Comparison of ENCODE assay signal across 17 mouse cellular contexts in genomic region chr12:100789981-100790550, GRCm38 (mm10). TPM values are rescaled to one million over a fixed set of nuclear protein-coding genes. Genes with fewer than 3 reads are reported as not detected.
DNase-seq lines count a peak whose midpoint lies in the region; ATAC-seq and TF ChIP-seq lines count a peak whose summit lies in the region.
"Had no signal": no experiment of that assay in that cellular context is flagged by ENCODE, and none has a peak within 500 bp of the region (broad histone marks: within the 10 kb centered on the region; RNA-seq: fewer than 3 reads in every experiment).

No protein-coding gene starts in this region.

- no peak overlapping the region for H3K9ac ChIP-seq in heart, embryonic 11.5 days (ENCODE audit: low read depth, low read length)
- H3K9ac ChIP-seq: embryonic facial prominence, embryonic 13.5 days; limb, embryonic 13.5 days; midbrain, embryonic 15.5 days; stomach, embryonic 15.5 days had no signal

- no peak overlapping the region for H3K4me2 ChIP-seq in heart, embryonic 11.5 days
- H3K4me2 ChIP-seq: embryonic facial prominence, embryonic 13.5 days; limb, embryonic 13.5 days; midbrain, embryonic 15.5 days; stomach, embryonic 15.5 days had no signal

- DNase-seq in heart, embryonic 10.5 days (ENCODE audit: low spot score): no peak
- DNase-seq in gastrocnemius, postnatal 25 days: peak; percentile 50
- peak; percentile 93 for DNase-seq in kidney, adult 2 months
- DNase-seq in large intestine, adult 2 months (ENCODE audit: low read depth, low spot score): peak; percentile 70
- no peak for DNase-seq in testis, postnatal 10 days (ENCODE audit: low spot score)
- no peak for DNase-seq in urinary bladder, adult 2 months (ENCODE audit: low spot score)
- no peak for DNase-seq in embryo, embryonic 10 days (ENCODE audit: low spot score)
- DNase-seq: lung, adult 2 months; right cerebral cortex, postnatal 25 days; thymus, postnatal 25 days had no signal

- no peaks in the 10 kb centered on the region for H3K27me3 ChIP-seq in heart, embryonic 10.5 days (ENCODE audit: insufficient read depth, poor library complexity, severe bottlenecking)
- H3K27me3 ChIP-seq in heart, embryonic 11.5 days (ENCODE audit: control insufficient read depth, insufficient read depth, low read length): no peaks in the 10 kb centered on the region
- no peaks in the 10 kb centered on the region for H3K27me3 ChIP-seq in kidney, adult 2 months (replicated peaks; ENCODE audit: control insufficient read depth, insufficient read depth, low read length)
- H3K27me3 ChIP-seq: embryonic facial prominence, embryonic 13.5 days; limb, embryonic 13.5 days; midbrain, embryonic 15.5 days; stomach, embryonic 15.5 days had no signal

- no peak for TF ChIP-seq CTCF in kidney, adult 2 months (conservative IDR thresholded peaks at IDR 0.05; ENCODE audit: insufficient read depth, insufficient read length, low read depth, low read length)

- H3K4me3 ChIP-seq in heart, embryonic 10.5 days: no peak overlapping the region
- no peak overlapping the region for H3K4me3 ChIP-seq in heart, embryonic 11.5 days (ENCODE audit: low read depth, low read length)
- no peak overlapping the region for H3K4me3 ChIP-seq in kidney, adult 2 months (ENCODE audit: insufficient read depth, low read depth, low read length)
- H3K4me3 ChIP-seq: embryonic facial prominence, embryonic 13.5 days; left cerebral cortex, adult 2 months; limb, embryonic 13.5 days; midbrain, embryonic 15.5 days; stomach, embryonic 15.5 days had no signal

- no peaks in the 10 kb centered on the region for H3K36me3 ChIP-seq in heart, embryonic 10.5 days
- no peaks in the 10 kb centered on the region for H3K36me3 ChIP-seq in heart, embryonic 11.5 days (ENCODE audit: control insufficient read depth, insufficient read depth, low read length)
- no peaks in the 10 kb centered on the region for H3K36me3 ChIP-seq in kidney, adult 2 months (ENCODE audit: control insufficient read depth, insufficient read depth, low read length)
- H3K36me3 ChIP-seq: embryonic facial prominence, embryonic 13.5 days; limb, embryonic 13.5 days; midbrain, embryonic 15.5 days; stomach, embryonic 15.5 days had no signal

- 0 out of 2 replicates have a peak, but pooled peaks cover 9% of the 10 kb centered on the region for H3K4me1 ChIP-seq in heart, embryonic 10.5 days
- H3K4me1 ChIP-seq in heart, embryonic 11.5 days (ENCODE audit: control insufficient read depth, insufficient read depth, low read length): no peaks in the 10 kb centered on the region
- peaks cover 16% of the 10 kb centered on the region for H3K4me1 ChIP-seq in kidney, adult 2 months (ENCODE audit: control insufficient read depth, insufficient read depth, low read length)
- H3K4me1 ChIP-seq: embryonic facial prominence, embryonic 13.5 days; limb, embryonic 13.5 days; midbrain, embryonic 15.5 days; stomach, embryonic 15.5 days had no signal

- no peaks in the 10 kb centered on the region for H3K9me3 ChIP-seq in heart, embryonic 10.5 days
- H3K9me3 ChIP-seq in heart, embryonic 11.5 days (replicated peaks; ENCODE audit: control insufficient read depth, low read length): no peaks in the 10 kb centered on the region
- H3K9me3 ChIP-seq: embryonic facial prominence, embryonic 13.5 days; limb, embryonic 13.5 days; midbrain, embryonic 15.5 days; stomach, embryonic 15.5 days had no signal

- no peak for ATAC-seq in heart, embryonic 11.5 days (replicated peaks; ENCODE audit: insufficient number of reproducible peaks, low FRiP score, low TSS enrichment)
- ATAC-seq: midbrain, embryonic 15.5 days had no signal

- TF ChIP-seq POLR2A in kidney, adult 2 months (IDR thresholded peaks at IDR 0.05; ENCODE audit: low read depth, low read length): no peak

- WGBS in heart, embryonic 10.5 days: 34% methylated on average over 3 of the region's 3 CpGs
- 45% methylated on average over 3 of the region's 3 CpGs for WGBS in heart, embryonic 11.5 days (ENCODE audit: insufficient replicate concordance)
- 24% methylated on average over 3 of the region's 3 CpGs for WGBS in kidney, adult 2 months
- 18% methylated on average over 3 of the region's 3 CpGs for WGBS in large intestine, adult 2 months

- H3K27ac ChIP-seq in heart, embryonic 10.5 days: peak overlapping the region; percentile 29; the same call in 1 of the 2 replicates
- H3K27ac ChIP-seq in heart, embryonic 11.5 days (ENCODE audit: low read depth, low read length): no peak overlapping the region
- peak overlapping the region; percentile 49 for H3K27ac ChIP-seq in kidney, adult 2 months (ENCODE audit: insufficient read depth, low read depth, low read length)
- H3K27ac ChIP-seq: embryonic facial prominence, embryonic 13.5 days; left cerebral cortex, adult 2 months; limb, embryonic 13.5 days; macrophage; midbrain, embryonic 15.5 days; stomach, embryonic 15.5 days had no signal

RNA-seq across cellular contexts. Expression of gene Dglucy, which starts 11.2 kb away (rescaled TPM):
- 0.49 and 1.8 TPM in 2 replicates for polyA plus RNA-seq in heart, embryonic 10.5 days (2016; fragmentation: Nextera tagmentation; extraction: Ambion mirVana)
- polyA plus RNA-seq in heart, embryonic 11.5 days (2014; fragmentation: Nextera tagmentation; extraction: Ambion mirVana): 1.6 and 2.0 TPM in 2 replicates
- total RNA-seq in gastrocnemius, postnatal 25 days (2021): 10 to 100 TPM; 11.5 to 12.3 TPM
- 88.1 and 90.1 TPM in 2 replicates for polyA plus RNA-seq in kidney, adult 2 months (2012; rRNA removed)
- 14.5 and 24.7 TPM in 2 replicates for polyA plus RNA-seq in large intestine, adult 2 months (2012; rRNA removed)
- 20.0 and 23.8 TPM in 2 replicates for polyA plus RNA-seq in urinary bladder, adult 2 months (2012; rRNA removed)

Comparison
In these comparisons a context has a peak if more than half of its experiments do, and no peak if none do; other contexts are left out.
1. DNase-seq: peak in gastrocnemius, postnatal 25 days (single experiment), kidney, adult 2 months (single experiment) and large intestine, adult 2 months (single experiment); none in heart, embryonic 10.5 days (single experiment), testis, postnatal 10 days (single experiment), urinary bladder, adult 2 months (single experiment) and embryo, embryonic 10 days (single experiment).